Mouse (Mus musculus) embryonic facial prominence, embryonic 15.5 days (tissue): ENCODE data around the gene Taar1. TPM values are rescaled to one million over a fixed set of nuclear protein-coding genes. Genes with fewer than 3 reads are reported as not detected.
A peak's percentile ranks its signal among the peaks of the same experiment; 100 is the strongest.

Experiments
- ATAC-seq: fragments of 200-750 bp; cut with Nextera tagmentation; 2 replicates; pipeline ENCODE4 v1.8.0; 2017; ENCODE audit warnings: low read depth, moderate TSS enrichment; ENCODE audit not compliant: insufficient number of reproducible peaks, low FRiP score, low TSS enrichment
- H3K27ac ChIP-seq: fragments of 300-500 bp; sonication (generic); replicated peaks from 2 replicates; pipeline ENCODE4 v1.5.1; 2015; ENCODE audit warnings: mild to moderate bottlenecking, inconsistent platforms
- H3K27me3 ChIP-seq: fragments of 300-500 bp; sonication (generic); 2 replicates; pipeline ENCODE4 v1.6.1; 2015; ENCODE audit warnings: inconsistent platforms
- H3K36me3 ChIP-seq: fragments of 300-500 bp; sonication (generic); 2 replicates; pipeline ENCODE4 v1.6.1; 2015; ENCODE audit warnings: mild to moderate bottlenecking, inconsistent platforms
- H3K4me1 ChIP-seq: fragments of 300-500 bp; sonication (generic); 2 replicates; pipeline ENCODE4 v1.6.1; 2015; ENCODE audit warnings: inconsistent platforms
- H3K4me2 ChIP-seq: fragments of 300-500 bp; sonication (generic); replicated peaks from 2 replicates; pipeline ENCODE4 v1.6.1; 2015; ENCODE audit warnings: mild to moderate bottlenecking, inconsistent platforms
- H3K4me3 ChIP-seq: fragments of 300-500 bp; sonication (generic); replicated peaks from 2 replicates; pipeline ENCODE4 v1.5.1; 2015; ENCODE audit warnings: mild to moderate bottlenecking, inconsistent platforms
- H3K9ac ChIP-seq: fragments of 300-500 bp; sonication (generic); 2 replicates; pipeline ENCODE4 v1.6.1; 2015; ENCODE audit warnings: inconsistent platforms
- H3K9me3 ChIP-seq: fragments of 300-500 bp; sonication (generic); replicated peaks from 2 replicates; pipeline ENCODE4 v1.6.1; 2016; ENCODE audit warnings: inconsistent platforms
- WGBS: fragments of 180-500 bp; shearing (Covaris S2); methylation state at CpG from one replicate; pipeline ENCODE4 v1.1.7; 2015; 5-methylcytosine and 5-hydroxymethylcytosine counted together
- polyA plus RNA-seq: library from polyadenylated mRNA; unstranded; fragments of >200 nt; fragmentation: Nextera tagmentation; extraction: Ambion mirVana; gene quantifications from 2 replicates; pipeline ENCODE4 v1.2.1, GENCODE M21; 2015

Gene Taar1
- not detected in 2 replicates for polyA plus RNA-seq

DNA sequence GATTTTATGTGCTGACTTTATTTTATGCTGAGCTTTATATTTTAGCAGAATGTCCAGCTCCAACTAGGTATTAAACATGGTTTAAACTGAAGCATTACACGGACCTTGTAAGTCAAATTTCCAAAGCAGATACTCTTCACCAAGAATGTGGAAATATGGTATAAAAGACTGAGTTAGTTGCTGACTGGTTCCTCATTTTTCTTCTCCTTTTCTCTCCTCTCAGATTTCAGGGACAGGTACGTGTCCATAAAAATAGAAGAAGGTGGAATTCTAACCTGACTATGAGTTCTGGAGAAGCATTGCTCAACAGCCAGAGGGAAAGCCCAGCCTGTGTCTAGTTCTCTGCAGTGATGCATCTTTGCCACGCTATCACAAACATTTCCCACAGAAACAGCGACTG is at the start of gene Taar1:
Taar1 (plus strand) TSS at position 301 of the 400 bp plus-strand sequence.
- Histone ChIP-seq H3K4me1 (no peaks in the 10 kb centered on the region), H3K4me3 (no peak within 1 kb of the TSS), H3K27ac (no peak within 1 kb of the TSS), H3K9me3 (no peaks in the 10 kb centered on the region), H3K27me3 (no peaks in the 10 kb centered on the region), H3K4me2 (no peak within 1 kb of the TSS), H3K36me3 (no peaks in the 10 kb centered on the region), H3K9ac (no peak within 1 kb of the TSS)
- no peak for ATAC-seq
- WGBS = 83% methylated on average over 4 of the region's 4 CpGs

DNA sequence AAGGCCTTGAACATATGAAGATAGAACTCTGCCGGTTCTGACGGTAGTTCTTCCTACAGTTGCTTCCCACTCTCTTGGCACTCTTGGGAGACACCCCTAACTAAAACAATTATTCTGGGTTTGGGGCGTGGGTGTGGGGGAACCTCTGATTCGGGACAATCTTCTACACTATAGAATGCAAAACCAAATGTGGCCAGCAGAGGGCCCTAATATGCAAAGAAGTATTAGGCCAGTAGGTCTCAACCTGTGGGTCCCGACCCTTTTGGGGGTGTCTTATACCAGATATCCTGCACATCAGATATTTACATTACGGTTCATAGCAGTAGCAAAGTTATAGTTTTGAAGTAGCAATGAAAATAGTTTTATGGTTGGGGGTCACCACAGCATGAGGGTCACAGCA is 39.5 kb upstream of the Taar1 start:
- no peak overlapping the region for H3K4me2 ChIP-seq
- 90% methylated on average over 6 of the region's 6 CpGs for WGBS
- H3K4me1 ChIP-seq = no peaks in the 10 kb centered on the region
- H3K4me3 ChIP-seq = no peak overlapping the region
- no peaks in the 10 kb centered on the region for H3K9me3 ChIP-seq
- ATAC-seq = no peak
- no peak overlapping the region for H3K27ac ChIP-seq
- no peaks in the 10 kb centered on the region for H3K27me3 ChIP-seq
- H3K36me3 ChIP-seq = no peaks in the 10 kb centered on the region
- H3K9ac ChIP-seq = no peak overlapping the region

DNA sequence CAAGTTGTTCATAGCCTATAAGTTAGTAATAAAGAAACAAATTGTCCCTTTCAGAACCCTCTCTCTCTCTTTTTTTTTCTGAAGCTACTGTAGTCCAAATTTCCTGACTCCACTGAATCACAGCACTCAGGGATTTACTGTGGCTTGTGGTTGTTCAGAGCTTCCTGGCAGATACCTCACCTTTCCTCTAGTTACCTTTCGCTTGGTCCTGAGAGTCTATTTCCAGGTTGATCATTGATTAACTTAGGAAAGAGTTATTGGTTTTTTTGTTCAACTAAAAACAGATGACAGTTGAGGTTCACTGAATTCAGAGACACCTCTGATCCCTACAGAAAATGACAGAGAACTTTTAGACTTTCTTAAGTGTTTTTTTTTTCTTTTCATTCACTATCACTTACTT is 35.2 kb upstream of the Taar1 start:
- Histone ChIP-seq H3K9ac (no peak overlapping the region), H3K4me3 (no peak overlapping the region), H3K27ac (no peak overlapping the region), H3K4me2 (no peak overlapping the region), H3K9me3 (no peaks in the 10 kb centered on the region), H3K27me3 (no peaks in the 10 kb centered on the region), H3K36me3 (no peaks in the 10 kb centered on the region), H3K4me1 (no peaks in the 10 kb centered on the region)
- ATAC-seq = no peak
- WGBS = 89% methylated on average over 1 of the region's 1 CpGs

DNA sequence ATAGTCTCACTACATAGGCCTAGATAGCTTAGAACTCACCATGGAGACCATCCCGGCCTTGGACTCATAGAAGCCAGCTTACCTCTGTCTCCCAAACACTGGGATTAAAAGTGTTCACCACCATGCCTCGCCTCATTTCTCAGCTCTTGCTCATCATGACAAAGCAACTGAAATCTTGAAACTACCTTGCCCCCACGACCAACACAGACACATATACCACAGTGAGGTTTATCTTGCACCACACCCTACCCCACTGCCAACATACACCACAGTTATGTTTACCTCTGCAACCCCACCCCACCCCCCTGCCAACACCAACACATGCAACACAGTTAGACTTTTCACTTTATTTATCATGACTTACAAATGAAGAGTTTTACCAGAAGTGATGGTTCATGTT is 34.1 kb upstream of the Taar1 start:
- no peak overlapping the region for H3K4me3 ChIP-seq
- WGBS = 82% methylated on average over 3 of the region's 3 CpGs
- no peaks in the 10 kb centered on the region for H3K36me3 ChIP-seq
- ATAC-seq = no peak
- H3K4me2 ChIP-seq = no peak overlapping the region
- H3K27ac ChIP-seq = no peak overlapping the region
- H3K27me3 ChIP-seq = no peaks in the 10 kb centered on the region
- H3K4me1 ChIP-seq = no peaks in the 10 kb centered on the region
- no peak overlapping the region for H3K9ac ChIP-seq
- H3K9me3 ChIP-seq = no peaks in the 10 kb centered on the region

DNA sequence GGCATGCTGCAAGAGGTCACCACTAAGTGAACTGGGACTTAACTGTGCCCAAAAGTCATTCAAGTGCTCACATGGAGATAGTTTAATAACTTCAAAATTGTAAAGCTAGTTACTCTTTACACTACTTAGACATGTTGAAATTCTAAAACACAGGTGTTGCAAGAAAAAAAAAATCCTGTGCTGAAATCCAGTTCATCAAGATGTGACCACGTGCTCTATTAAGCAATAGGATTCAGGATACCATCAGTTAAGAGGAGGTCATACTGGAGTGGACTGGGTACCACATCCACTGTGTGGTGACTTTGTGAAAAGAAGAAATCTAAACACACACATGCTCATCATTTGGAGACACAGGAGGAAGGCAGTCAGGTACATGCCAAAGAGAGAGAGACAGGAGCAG is 27.2 kb upstream of the Taar1 start:
- Histone ChIP-seq H3K27me3 (no peaks in the 10 kb centered on the region), H3K4me2 (no peak overlapping the region), H3K27ac (no peak overlapping the region), H3K4me3 (no peak overlapping the region), H3K36me3 (no peaks in the 10 kb centered on the region), H3K4me1 (peaks cover 10% of the 10 kb centered on the region; the same call in 1 of the 2 replicates), H3K9ac (no peak overlapping the region), H3K9me3 (no peaks in the 10 kb centered on the region)
- 85% methylated on average over 1 of the region's 1 CpGs for WGBS
- no peak for ATAC-seq

DNA sequence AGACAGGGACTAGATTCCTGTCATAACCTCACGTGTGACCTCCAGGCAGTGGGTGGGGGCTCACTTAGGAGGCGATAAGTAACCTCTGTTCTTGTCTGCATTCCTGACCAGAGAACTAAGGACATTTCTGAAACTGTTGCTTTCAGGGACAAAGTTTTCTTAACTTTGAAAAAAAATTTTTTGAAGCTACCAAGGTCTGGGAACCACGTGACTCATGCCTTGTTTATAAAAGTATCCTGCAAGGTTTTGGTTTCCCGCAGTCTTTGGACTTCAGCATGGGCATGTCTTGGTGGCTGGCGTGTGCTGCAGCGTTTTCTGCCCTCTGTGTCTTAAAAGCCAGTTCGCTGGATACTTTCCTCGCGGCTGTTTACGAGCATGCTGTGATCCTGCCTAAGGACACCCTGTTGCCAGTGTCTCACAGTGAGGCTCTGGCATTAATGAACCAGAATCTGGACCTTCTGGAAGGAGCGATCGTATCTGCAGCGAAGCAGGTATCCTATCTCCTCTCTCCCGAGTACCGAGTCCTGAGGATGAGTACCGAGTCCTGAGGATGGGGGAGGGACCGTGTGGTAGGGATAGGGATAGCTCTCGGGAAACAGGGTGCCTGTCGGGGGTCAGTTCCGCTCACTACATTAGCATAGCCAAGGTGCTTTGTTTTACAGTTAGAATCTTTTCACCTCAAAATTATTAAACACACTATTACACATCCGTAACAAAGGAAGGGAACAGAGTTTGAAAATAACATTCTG is 25.4 kb upstream of the Taar1 start, which contains the start of gene Vnn1:
Vnn1 (plus strand) TSS at position 88 of the 749 bp plus-strand sequence.
- Histone ChIP-seq H3K9me3 (no peaks in the 10 kb centered on the region), H3K4me3 (peak within 1 kb of the TSS; percentile 30), H3K27ac (no peak within 1 kb of the TSS), H3K9ac (no peak within 1 kb of the TSS), H3K27me3 (no peaks in the 10 kb centered on the region), H3K36me3 (no peaks in the 10 kb centered on the region), H3K4me2 (peak within 1 kb of the TSS; percentile 49), H3K4me1 (peaks cover 10% of the 10 kb centered on the region; the same call in 1 of the 2 replicates)
- WGBS = 28% methylated on average over 21 of the region's 21 CpGs
- ATAC-seq = no peak

DNA sequence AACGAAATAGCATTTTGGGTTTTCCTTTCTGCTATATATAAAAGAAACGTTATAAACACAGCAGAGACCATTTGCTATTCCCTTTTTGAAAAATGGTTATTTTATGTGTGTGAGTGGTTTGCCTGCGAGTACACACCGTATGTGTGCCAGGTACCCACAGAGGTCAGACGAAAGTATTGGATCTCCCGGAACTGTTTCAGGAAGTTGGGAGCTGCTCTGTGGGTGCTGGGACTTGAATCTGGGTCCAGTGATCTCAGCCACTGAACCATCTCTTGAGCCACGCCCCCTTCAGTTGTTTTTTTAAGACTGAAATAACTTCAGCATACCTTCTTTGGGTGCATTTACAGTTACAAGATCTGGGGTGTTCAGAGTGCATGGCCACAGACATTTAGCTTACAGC is 24.8 kb upstream of the Taar1 start:
- Histone ChIP-seq H3K4me2 (no peak overlapping the region), H3K27me3 (no peaks in the 10 kb centered on the region), H3K9ac (no peak overlapping the region), H3K27ac (no peak overlapping the region), H3K4me1 (peaks cover 10% of the 10 kb centered on the region; the same call in 1 of the 2 replicates), H3K9me3 (no peaks in the 10 kb centered on the region), H3K4me3 (no peak overlapping the region), H3K36me3 (no peaks in the 10 kb centered on the region)
- 72% methylated on average over 7 of the region's 7 CpGs for WGBS
- ATAC-seq = no peak

DNA sequence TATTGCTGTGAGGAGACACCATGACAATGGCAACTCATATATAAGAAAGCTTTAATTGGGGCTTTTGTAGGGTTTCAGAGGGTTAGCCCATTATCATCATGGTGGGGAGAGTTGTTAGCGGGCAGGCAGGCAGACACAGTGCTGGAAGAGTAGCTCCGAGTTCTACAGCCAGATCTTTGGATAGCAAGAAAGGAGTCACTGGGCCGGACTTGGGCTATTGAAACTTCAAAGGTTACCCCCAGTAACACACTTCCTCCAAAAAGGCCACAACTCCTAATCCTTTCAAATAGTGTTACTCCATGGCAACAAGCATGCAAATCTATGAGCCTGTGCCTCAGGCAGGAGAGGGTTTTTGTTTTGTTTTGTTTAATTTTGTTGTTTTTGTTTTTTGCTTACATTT is 19.0 kb upstream of the Taar1 start:
- no peak for ATAC-seq
- Histone ChIP-seq H3K36me3 (no peaks in the 10 kb centered on the region), H3K9me3 (no peaks in the 10 kb centered on the region), H3K9ac (no peak overlapping the region), H3K27ac (no peak overlapping the region), H3K4me1 (no peaks in the 10 kb centered on the region), H3K27me3 (no peaks in the 10 kb centered on the region), H3K4me2 (no peak overlapping the region), H3K4me3 (no peak overlapping the region)
- 84% methylated on average over 3 of the region's 3 CpGs for WGBS

DNA sequence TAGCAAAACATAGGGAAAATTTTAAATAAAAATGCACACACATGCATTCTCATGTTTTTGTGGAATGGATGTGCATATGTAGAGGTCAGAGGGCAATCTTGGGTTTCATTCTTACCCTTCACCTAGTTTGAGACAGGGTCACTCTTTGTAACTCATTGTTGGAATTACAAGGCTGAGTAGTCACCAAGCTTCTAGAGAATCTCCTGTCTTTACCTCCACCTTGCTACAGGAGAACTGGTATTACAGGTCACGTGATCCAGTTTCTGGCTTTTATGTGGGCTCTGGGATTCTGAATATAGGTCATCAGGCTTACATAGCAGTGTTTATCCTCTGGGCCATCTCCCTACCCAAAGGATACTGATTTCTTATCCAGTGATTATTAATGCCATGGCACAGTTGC is 14.5 kb upstream of the Taar1 start:
- 82% methylated on average over 1 of the region's 1 CpGs for WGBS
- no peak overlapping the region for H3K9ac ChIP-seq
- no peaks in the 10 kb centered on the region for H3K36me3 ChIP-seq
- ATAC-seq = no peak
- H3K27me3 ChIP-seq = no peaks in the 10 kb centered on the region
- H3K4me3 ChIP-seq = no peak overlapping the region
- H3K4me2 ChIP-seq = no peak overlapping the region
- H3K9me3 ChIP-seq = no peaks in the 10 kb centered on the region
- H3K4me1 ChIP-seq = no peaks in the 10 kb centered on the region
- H3K27ac ChIP-seq = no peak overlapping the region

DNA sequence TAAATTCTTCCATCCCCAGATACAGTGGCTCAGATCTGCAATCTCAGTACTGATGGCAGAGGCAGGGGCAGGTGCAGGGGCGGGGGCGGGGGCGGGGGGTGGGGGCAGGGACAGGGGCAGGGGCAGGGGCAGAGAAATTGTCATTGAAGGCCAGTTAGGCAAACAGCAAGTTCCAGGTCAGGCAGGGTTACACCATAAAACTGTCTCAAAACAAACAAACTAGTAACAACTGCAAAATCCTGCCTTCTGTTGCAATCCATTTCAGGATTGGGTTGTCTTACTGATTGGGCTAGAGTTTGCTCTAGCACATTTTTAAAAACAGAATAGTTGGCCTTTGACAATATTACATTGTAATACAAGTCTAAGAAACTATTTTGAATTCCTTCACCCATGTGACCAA is 2.3 kb downstream of the Taar1 start:
- no peak for ATAC-seq
- no peak overlapping the region for H3K4me3 ChIP-seq
- WGBS = 79% methylated on average over 3 of the region's 3 CpGs

DNA sequence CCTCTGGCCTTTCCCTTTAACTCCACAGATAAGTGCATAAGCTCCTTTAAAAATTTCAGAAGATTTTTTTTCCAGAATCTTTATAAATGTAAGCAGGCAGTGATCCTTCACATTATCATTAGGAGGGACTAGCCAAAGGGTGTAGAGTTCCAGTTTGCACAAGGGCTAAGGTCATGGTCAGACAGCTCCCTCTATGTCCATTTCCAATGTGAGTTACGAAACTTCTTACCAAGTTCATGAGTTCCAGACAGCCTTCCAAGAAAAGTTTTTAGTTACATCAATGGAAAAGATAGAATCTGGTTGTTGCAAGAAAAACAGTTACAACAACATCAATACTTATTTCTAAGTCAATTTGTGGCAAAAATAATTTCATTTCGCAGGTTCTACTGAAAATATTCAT is 3.8 kb downstream of the Taar1 start:
- no peak for ATAC-seq
- Histone ChIP-seq H3K36me3 (no peaks in the 10 kb centered on the region), H3K27ac (no peak overlapping the region), H3K27me3 (no peaks in the 10 kb centered on the region), H3K9me3 (no peaks in the 10 kb centered on the region), H3K9ac (no peak overlapping the region), H3K4me1 (no peaks in the 10 kb centered on the region), H3K4me3 (no peak overlapping the region), H3K4me2 (no peak overlapping the region)
- 79% methylated on average over 2 of the region's 2 CpGs for WGBS

More for the DNA sequence above, 2.3 kb downstream of the Taar1 start:
- H3K4me2 ChIP-seq = no peak overlapping the region
- no peaks in the 10 kb centered on the region for H3K27me3 ChIP-seq
- H3K36me3 ChIP-seq = no peaks in the 10 kb centered on the region
- no peak overlapping the region for H3K9ac ChIP-seq
- H3K4me1 ChIP-seq = no peaks in the 10 kb centered on the region
- no peaks in the 10 kb centered on the region for H3K9me3 ChIP-seq
- H3K27ac ChIP-seq = no peak overlapping the region

DNA sequence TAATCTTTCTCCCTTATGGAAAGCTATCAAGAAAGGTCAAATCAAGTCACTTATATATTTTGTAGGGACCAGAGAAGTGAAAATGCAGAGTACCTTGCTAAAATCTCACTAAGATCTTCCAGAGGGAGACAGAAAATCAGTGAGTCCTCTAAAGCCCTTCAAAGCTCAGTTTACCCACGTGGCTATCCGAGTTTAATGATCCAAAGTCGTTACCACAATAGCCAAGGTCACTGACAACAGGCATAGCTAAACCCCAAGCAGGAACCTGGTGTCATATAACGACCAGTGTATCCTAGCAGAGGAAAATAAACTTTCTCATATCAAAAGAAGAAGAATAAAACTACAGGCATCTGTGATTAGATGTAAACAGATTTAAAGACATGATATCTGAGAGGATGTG is 17.5 kb downstream of the Taar1 start:
- no peaks in the 10 kb centered on the region for H3K36me3 ChIP-seq
- H3K9me3 ChIP-seq = no peaks in the 10 kb centered on the region
- H3K4me3 ChIP-seq = no peak overlapping the region
- H3K4me2 ChIP-seq = no peak overlapping the region
- H3K27ac ChIP-seq = no peak overlapping the region
- H3K27me3 ChIP-seq = no peaks in the 10 kb centered on the region
- H3K9ac ChIP-seq = no peak overlapping the region
- 35% methylated on average over 4 of the region's 4 CpGs for WGBS
- no peaks in the 10 kb centered on the region for H3K4me1 ChIP-seq
- no peak for ATAC-seq
